Mouse (Mus musculus): ENCODE data around the gene Myoz1. TPM values are rescaled to one million over a fixed set of nuclear protein-coding genes. Genes with fewer than 3 reads are reported as not detected.
A peak's percentile ranks its signal among the peaks of the same experiment; 100 is the strongest.
"Not testable (repeated sequence)": the region's sequence is repeated elsewhere in the genome, so short reads cannot be mapped to it uniquely, and the experiment has no call there.

The Myoz1 gene
- 0.31 TPM in 1 of 2 replicates, not detected in the other for polyA plus RNA-seq (2014; fragmentation: Nextera tagmentation; extraction: Ambion mirVana)

GRCm38 (mm10) chr14:20656361-20656760 lies at the start of gene Myoz1:
TSS of gene Myoz1 (minus strand) at chr14:20656540.
- ATAC-seq (ENCODE audit: low read depth): no peak
- WGBS: 52% methylated on average over 11 of the region's 11 CpGs

GRCm38 (mm10) chr14:20703461-20703860 lies 47.1 kb upstream of the Myoz1 start:
- 13% methylated on average over 8 of the region's 8 CpGs for WGBS
- peaks cover 29% of the 10 kb centered on the region for H3K4me1 ChIP-seq (ENCODE audit: control insufficient read depth, insufficient read depth, low read length)
- peak overlapping the region; percentile 82 for H3K27ac ChIP-seq (ENCODE audit: low read depth, low read length)
- H3K4me2 ChIP-seq (ENCODE audit: low read depth, low read length): peak overlapping the region; percentile 65
- H3K27me3 ChIP-seq (ENCODE audit: control insufficient read depth, insufficient read depth, low read length); ATAC-seq (ENCODE audit: low read depth); H3K36me3 ChIP-seq (ENCODE audit: control insufficient read depth, insufficient read depth, low read length); H3K9me3 ChIP-seq (ENCODE audit: control insufficient read depth, low read length): not testable (repeated sequence)
- peak overlapping the region; percentile 79 for H3K4me3 ChIP-seq (ENCODE audit: low read depth, low read length)
- H3K9ac ChIP-seq (replicated peaks; ENCODE audit: low read depth, low read length): peak overlapping the region; percentile 82

More at GRCm38 (mm10) chr14:20656361-20656760, at the start of gene Myoz1:
- no peaks in the 10 kb centered on the region for H3K27me3 ChIP-seq (ENCODE audit: control insufficient read depth, insufficient read depth, low read length)
- H3K4me1 ChIP-seq (ENCODE audit: control insufficient read depth, insufficient read depth, low read length): no peaks in the 10 kb centered on the region
- H3K9ac ChIP-seq (replicated peaks; ENCODE audit: low read depth, low read length): no peak within 1 kb of the TSS
- H3K9me3 ChIP-seq (ENCODE audit: control insufficient read depth, low read length): no peaks in the 10 kb centered on the region
- no peak within 1 kb of the TSS for H3K4me3 ChIP-seq (ENCODE audit: low read depth, low read length)
- H3K36me3 ChIP-seq (ENCODE audit: control insufficient read depth, insufficient read depth, low read length): no peaks in the 10 kb centered on the region
- H3K27ac ChIP-seq (ENCODE audit: low read depth, low read length): no peak within 1 kb of the TSS
- no peak within 1 kb of the TSS for H3K4me2 ChIP-seq (ENCODE audit: low read depth, low read length)

- ATAC-seq (ENCODE audit: low read depth): peak; percentile 69
- WGBS: under 1% methylated on average over 61 of the region's 61 CpGs
- H3K27ac ChIP-seq (ENCODE audit: low read depth, low read length): peak within 1 kb of the TSS; percentile 82
- H3K9ac ChIP-seq (replicated peaks; ENCODE audit: low read depth, low read length): peak within 1 kb of the TSS; percentile 82
- H3K4me1 ChIP-seq (ENCODE audit: control insufficient read depth, insufficient read depth, low read length): peaks cover 33% of the 10 kb centered on the region
- H3K27me3 ChIP-seq (ENCODE audit: control insufficient read depth, insufficient read depth, low read length): peaks cover 3% of the 10 kb centered on the region; the same call in 1 of the 2 replicates
- peak within 1 kb of the TSS; percentile 79 for H3K4me3 ChIP-seq (ENCODE audit: low read depth, low read length)
- H3K36me3 ChIP-seq (ENCODE audit: control insufficient read depth, insufficient read depth, low read length): no peaks in the 10 kb centered on the region
- H3K4me2 ChIP-seq (ENCODE audit: low read depth, low read length): peak within 1 kb of the TSS; percentile 65
- no peaks in the 10 kb centered on the region for H3K9me3 ChIP-seq (ENCODE audit: control insufficient read depth, low read length)
Measured at GRCm38 (mm10) chr14:20702741-20703381, 46.5 kb upstream of the Myoz1 start, which contains the start of gene Chchd1. TSS of gene Chchd1 (plus strand) at chr14:20703006.

GRCm38 (mm10) chr14:20702096-20702740 lies 45.9 kb upstream of the Myoz1 start:
- Histone ChIP-seq H3K4me2 (ENCODE audit: low read depth, low read length) (peak overlapping the region; percentile 65), H3K27me3 (ENCODE audit: control insufficient read depth, insufficient read depth, low read length) (no peaks in the 10 kb centered on the region), H3K27ac (ENCODE audit: low read depth, low read length) (peak overlapping the region; percentile 82), H3K9ac (replicated peaks; ENCODE audit: low read depth, low read length) (peak overlapping the region; percentile 82), H3K4me1 (ENCODE audit: control insufficient read depth, insufficient read depth, low read length) (peaks cover 39% of the 10 kb centered on the region), H3K36me3 (ENCODE audit: control insufficient read depth, insufficient read depth, low read length) (no peaks in the 10 kb centered on the region), H3K9me3 (ENCODE audit: control insufficient read depth, low read length) (no peaks in the 10 kb centered on the region), H3K4me3 (ENCODE audit: low read depth, low read length) (peak overlapping the region; percentile 79)
- ATAC-seq (ENCODE audit: low read depth): peak; percentile 29; the same call in 1 of the 2 replicates
- 17% methylated on average over 15 of the region's 15 CpGs for whole genome bisulfite sequencing

- no peak overlapping the region for H3K9ac ChIP-seq (replicated peaks; ENCODE audit: low read depth, low read length)
- no peaks in the 10 kb centered on the region for H3K36me3 ChIP-seq (ENCODE audit: control insufficient read depth, insufficient read depth, low read length)
- no peak overlapping the region for H3K27ac ChIP-seq (ENCODE audit: low read depth, low read length)
- no peak for ATAC-seq (ENCODE audit: low read depth)
- peak overlapping the region; percentile 79; the same call in 1 of the 2 replicates for H3K4me3 ChIP-seq (ENCODE audit: low read depth, low read length)
- no peaks in the 10 kb centered on the region for H3K9me3 ChIP-seq (ENCODE audit: control insufficient read depth, low read length)
- 86% methylated on average over 8 of the region's 8 CpGs for WGBS
- H3K4me1 ChIP-seq (ENCODE audit: control insufficient read depth, insufficient read depth, low read length): peaks cover 46% of the 10 kb centered on the region
- no peaks in the 10 kb centered on the region for H3K27me3 ChIP-seq (ENCODE audit: control insufficient read depth, insufficient read depth, low read length)
- H3K4me2 ChIP-seq (ENCODE audit: low read depth, low read length): peak overlapping the region; percentile 65
Measured at GRCm38 (mm10) chr14:20701554-20701953, 45.2 kb upstream of the Myoz1 start.

GRCm38 (mm10) chr14:20700362-20700761 lies 44.0 kb upstream of the Myoz1 start:
- WGBS: 88% methylated on average over 3 of the region's 3 CpGs

GRCm38 (mm10) chr14:20698515-20698914 lies 42.2 kb upstream of the Myoz1 start:
- Histone ChIP-seq H3K27ac (ENCODE audit: low read depth, low read length) (no peak overlapping the region), H3K4me1 (ENCODE audit: control insufficient read depth, insufficient read depth, low read length) (peaks cover 54% of the 10 kb centered on the region), H3K4me2 (ENCODE audit: low read depth, low read length) (no peak overlapping the region), H3K36me3 (ENCODE audit: control insufficient read depth, insufficient read depth, low read length) (peaks cover 5% of the 10 kb centered on the region), H3K4me3 (ENCODE audit: low read depth, low read length) (0 out of 2 replicates have a peak overlapping the region, but pooled peaks have one; percentile 90), H3K27me3 (ENCODE audit: control insufficient read depth, insufficient read depth, low read length) (no peaks in the 10 kb centered on the region), H3K9ac (replicated peaks; ENCODE audit: low read depth, low read length) (0 out of 2 replicates have a peak overlapping the region, but pooled peaks have one; percentile 3), H3K9me3 (ENCODE audit: control insufficient read depth, low read length) (no peaks in the 10 kb centered on the region)
- 90% methylated on average over 2 of the region's 2 CpGs for WGBS
- no peak for ATAC-seq (ENCODE audit: low read depth)

More at GRCm38 (mm10) chr14:20700362-20700761, 44.0 kb upstream of the Myoz1 start:
- no peak overlapping the region for H3K4me3 ChIP-seq (ENCODE audit: low read depth, low read length)
- H3K36me3 ChIP-seq (ENCODE audit: control insufficient read depth, insufficient read depth, low read length): no peaks in the 10 kb centered on the region
- H3K9ac ChIP-seq (replicated peaks; ENCODE audit: low read depth, low read length): no peak overlapping the region
- no peaks in the 10 kb centered on the region for H3K27me3 ChIP-seq (ENCODE audit: control insufficient read depth, insufficient read depth, low read length)
- H3K9me3 ChIP-seq (ENCODE audit: control insufficient read depth, low read length): no peaks in the 10 kb centered on the region
- no peak for ATAC-seq (ENCODE audit: low read depth)
- H3K4me1 ChIP-seq (ENCODE audit: control insufficient read depth, insufficient read depth, low read length): peaks cover 53% of the 10 kb centered on the region
- H3K4me2 ChIP-seq (ENCODE audit: low read depth, low read length): no peak overlapping the region
- no peak overlapping the region for H3K27ac ChIP-seq (ENCODE audit: low read depth, low read length)

- ATAC-seq (ENCODE audit: low read depth): no peak
- no peak overlapping the region; the same call in 1 of the 2 replicates for H3K9ac ChIP-seq (replicated peaks; ENCODE audit: low read depth, low read length)
- H3K4me3 ChIP-seq (ENCODE audit: low read depth, low read length): peak overlapping the region; percentile 90
- peaks cover 53% of the 10 kb centered on the region for H3K4me1 ChIP-seq (ENCODE audit: control insufficient read depth, insufficient read depth, low read length)
- 4% methylated on average over 1 of the region's 1 CpGs for WGBS
- no peaks in the 10 kb centered on the region for H3K9me3 ChIP-seq (ENCODE audit: control insufficient read depth, low read length)
- H3K27me3 ChIP-seq (ENCODE audit: control insufficient read depth, insufficient read depth, low read length): no peaks in the 10 kb centered on the region
- H3K4me2 ChIP-seq (ENCODE audit: low read depth, low read length): peak overlapping the region; percentile 68
- no peak overlapping the region for H3K27ac ChIP-seq (ENCODE audit: low read depth, low read length)
- peaks cover 14% of the 10 kb centered on the region for H3K36me3 ChIP-seq (ENCODE audit: control insufficient read depth, insufficient read depth, low read length)
Measured at GRCm38 (mm10) chr14:20696986-20697385, 40.6 kb upstream of the Myoz1 start.
